Mouse (Mus musculus): Measurements from ENCODE around the gene Exosc6.
"Not testable (repeated sequence)": the region's sequence is repeated elsewhere in the genome, so short reads cannot be mapped to it uniquely, and the experiment has no call there.

Exosc6 gene

DNA sequence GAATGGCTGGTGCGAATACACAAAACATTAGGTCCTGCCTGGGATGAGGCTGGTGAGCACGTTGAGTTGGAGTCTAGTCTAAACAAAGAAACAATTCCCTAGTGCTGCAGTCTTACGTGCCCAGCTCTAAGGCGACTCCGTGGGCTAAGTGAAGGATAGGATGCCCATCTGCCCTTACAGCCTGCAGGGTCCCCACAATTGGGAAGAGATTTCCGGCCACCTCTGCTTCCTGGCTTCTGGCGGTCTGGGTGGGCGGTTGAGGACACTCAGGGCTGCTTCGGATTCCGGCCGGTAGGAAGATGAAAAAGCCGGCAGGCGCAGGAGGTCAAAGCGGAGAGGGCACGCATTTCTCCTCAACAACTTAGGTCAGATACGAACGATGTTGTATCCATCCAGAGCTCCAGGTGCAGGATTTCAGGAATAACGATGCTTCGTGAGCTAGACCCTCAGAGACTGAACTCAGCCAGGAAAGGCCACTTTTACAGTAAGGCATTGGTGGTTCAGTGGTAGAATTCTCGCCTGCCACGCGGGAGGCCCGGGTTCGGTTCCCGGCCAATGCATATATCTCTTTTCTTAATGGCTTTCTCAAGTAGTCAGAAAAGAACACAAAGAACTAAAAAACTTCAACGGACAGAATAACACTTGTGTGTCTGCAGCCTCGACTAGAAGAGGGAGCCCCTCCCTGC lies 6.1 kb downstream of the Exosc6 start:
- DNase-seq: peak; percentile 88

- peak; percentile 1 for DNase-seq
Measured at GRCm38 (mm10) chr8:111062893-111063292, 6.8 kb downstream of the Exosc6 start.

DNA sequence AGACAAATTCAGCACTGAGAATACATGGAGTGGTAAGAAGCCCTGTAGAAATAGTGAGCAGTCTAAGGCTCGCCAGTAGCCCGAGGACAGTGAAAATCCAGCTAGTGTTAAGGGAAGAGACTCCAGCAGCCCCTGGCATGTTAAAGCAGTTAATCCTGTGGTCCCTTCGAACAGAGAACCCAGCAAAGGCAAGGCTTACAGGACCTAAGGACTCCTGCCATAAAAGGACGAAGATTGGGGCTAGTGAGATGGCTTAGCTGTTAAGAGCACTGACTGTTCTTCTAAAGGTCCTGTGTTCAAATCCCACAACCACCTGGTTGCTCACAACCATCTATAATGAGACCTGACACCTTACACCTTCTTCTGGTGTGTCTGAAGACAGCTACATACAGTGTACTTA lies 10.2 kb downstream of the Exosc6 start:
- peak; percentile 1 for DNase-seq

DNA sequence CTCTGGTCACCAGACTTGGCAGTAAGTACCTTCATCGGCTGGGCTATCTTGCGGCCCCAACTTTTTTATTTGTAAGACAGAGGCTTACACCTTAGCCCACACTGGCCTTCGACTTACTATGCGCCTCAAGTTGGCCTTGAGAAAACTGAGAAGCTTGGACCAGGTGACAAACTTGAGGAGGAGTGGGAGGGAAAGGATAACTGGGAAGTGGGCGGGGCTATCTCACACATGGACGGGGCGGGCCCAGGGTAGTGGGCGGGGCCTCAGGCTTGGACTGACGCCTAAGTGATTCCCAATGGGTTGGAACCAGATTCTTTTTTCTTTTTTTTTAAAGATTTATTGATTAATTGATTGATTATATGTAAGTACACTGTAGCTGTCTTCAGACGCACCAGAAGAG lies 11.3 kb downstream of the Exosc6 start:
- peak; percentile 66 for DNase-seq

DNA sequence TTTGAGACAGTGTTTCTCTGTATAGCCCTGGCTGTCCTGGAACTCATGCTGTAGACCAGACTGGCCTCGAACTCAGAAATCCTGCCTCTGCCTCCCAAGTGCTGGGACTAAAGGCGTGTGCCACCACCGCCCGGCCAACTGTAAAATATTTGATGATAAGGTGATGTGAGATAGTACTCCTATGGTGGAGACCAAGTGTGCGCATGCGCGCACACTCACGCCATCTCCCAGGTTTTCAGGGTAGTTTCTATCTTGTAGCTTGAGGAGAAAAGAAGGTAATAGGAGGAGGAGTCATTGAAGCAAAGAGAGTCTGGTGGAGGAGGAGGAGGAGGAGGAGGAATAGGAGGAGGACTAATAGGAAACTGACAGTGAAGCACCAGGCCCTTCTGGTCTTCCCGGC lies 12.5 kb downstream of the Exosc6 start:
- not testable (repeated sequence) for DNase-seq

- DNase-seq: no peak
Measured at GRCm38 (mm10) chr8:111075926-111076325, 19.8 kb downstream of the Exosc6 start.

GRCm38 (mm10) chr8:111079461-111079860 lies 23.3 kb downstream of the Exosc6 start:
- DNase-seq: no peak

- DNase-seq: no peak
Measured at GRCm38 (mm10) chr8:111079861-111080271, 23.7 kb downstream of the Exosc6 start.

DNA sequence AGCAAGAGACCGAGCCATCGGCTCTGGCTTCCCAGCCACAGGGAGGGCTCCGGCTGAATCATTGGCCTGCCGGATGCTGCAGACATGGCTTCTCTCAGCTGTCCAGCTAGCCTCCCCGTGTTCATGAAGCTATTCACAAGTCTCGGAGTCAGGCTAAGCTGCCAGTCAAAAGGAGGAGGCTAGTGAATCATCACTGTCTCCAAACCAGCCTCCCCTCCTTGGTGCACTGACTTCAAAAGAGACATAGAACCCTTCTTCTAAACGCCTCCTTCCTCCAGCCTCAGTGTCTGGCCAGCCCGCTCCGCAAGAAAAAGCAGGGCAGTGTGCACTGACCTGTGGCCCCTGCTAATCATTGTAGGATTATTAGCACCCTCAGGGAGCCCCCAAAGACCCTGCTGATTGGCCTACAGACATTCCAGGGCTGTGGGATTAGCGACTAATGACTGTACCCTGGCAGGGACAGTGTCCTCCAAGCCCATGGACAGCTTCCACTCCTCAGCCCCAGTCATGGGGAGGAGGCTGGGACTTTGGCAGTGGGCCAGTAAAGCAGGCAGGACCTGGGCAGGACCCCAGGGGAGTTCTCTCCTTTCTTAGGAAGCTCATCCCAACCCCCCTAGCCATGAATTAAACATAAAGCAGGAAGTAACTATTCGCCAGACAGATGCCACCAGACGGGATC lies 25.6 kb downstream of the Exosc6 start:
- DNase-seq: no peak

DNA sequence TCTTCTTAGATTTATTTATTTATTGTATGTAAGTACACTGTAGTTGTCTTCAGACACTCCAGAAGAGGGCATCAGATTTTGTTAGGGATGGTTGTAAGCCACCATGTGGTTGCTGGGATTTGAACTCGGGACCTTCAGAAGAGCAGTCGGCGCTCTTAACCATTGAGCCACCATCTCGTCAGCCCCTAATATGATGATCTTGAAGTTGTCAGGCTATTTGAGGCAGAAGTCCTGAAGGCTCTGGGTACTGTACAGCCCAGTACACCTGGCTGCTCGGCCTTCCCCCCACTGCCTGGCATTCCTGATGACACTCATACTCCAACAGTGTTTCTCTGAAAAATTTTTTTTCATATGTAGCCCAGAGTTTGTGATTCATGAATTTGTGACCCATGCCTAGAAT lies 27.8 kb downstream of the Exosc6 start:
- DNase-seq: not testable (repeated sequence)

DNA sequence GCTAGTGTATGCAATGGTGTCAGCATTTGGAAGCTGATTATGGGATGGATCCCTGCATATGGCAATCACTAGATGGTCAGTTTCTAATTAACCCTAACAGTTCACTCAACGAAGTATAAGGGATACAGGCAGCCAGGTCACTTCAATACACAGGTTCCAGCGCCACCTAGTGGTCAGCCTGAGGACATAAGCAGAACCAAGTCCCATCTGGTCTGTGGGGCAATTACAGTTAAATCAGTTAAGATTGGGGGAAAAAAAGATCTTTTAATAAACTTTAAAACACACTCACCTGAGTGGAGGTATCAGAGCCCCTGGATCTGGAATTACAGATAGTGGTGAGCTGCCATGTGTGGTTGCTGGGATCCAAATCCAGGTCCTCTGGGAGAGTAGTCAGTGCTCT lies 34.0 kb downstream of the Exosc6 start:
- peak; percentile 86 for DNase-seq

- no peak for DNase-seq
Measured at GRCm38 (mm10) chr8:111091706-111092105, 35.6 kb downstream of the Exosc6 start.

DNA sequence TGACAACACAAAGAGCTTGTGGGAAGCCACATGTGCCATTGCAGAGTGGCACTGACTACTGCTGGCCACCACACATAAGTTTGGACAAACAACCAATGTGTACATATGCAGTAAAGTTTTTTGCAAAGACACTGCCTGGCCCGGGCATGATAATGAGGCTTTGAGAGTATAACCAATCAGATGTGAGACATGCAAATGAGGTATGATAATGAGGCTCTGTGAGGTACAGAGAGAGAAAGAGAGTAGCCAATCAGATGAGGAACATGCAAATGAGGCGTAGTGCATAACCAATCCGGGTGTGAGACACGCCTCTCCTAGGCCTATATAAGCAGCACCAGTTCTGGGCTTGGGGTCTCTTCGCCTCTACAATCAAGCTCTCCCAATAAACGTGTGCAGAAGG lies 36.2 kb downstream of the Exosc6 start, which contains the start of gene Clec18a:
Gene Clec18a (minus strand): TSS at position 101 of the 400 bp plus-strand sequence.
- not testable (repeated sequence) for DNase-seq

DNA sequence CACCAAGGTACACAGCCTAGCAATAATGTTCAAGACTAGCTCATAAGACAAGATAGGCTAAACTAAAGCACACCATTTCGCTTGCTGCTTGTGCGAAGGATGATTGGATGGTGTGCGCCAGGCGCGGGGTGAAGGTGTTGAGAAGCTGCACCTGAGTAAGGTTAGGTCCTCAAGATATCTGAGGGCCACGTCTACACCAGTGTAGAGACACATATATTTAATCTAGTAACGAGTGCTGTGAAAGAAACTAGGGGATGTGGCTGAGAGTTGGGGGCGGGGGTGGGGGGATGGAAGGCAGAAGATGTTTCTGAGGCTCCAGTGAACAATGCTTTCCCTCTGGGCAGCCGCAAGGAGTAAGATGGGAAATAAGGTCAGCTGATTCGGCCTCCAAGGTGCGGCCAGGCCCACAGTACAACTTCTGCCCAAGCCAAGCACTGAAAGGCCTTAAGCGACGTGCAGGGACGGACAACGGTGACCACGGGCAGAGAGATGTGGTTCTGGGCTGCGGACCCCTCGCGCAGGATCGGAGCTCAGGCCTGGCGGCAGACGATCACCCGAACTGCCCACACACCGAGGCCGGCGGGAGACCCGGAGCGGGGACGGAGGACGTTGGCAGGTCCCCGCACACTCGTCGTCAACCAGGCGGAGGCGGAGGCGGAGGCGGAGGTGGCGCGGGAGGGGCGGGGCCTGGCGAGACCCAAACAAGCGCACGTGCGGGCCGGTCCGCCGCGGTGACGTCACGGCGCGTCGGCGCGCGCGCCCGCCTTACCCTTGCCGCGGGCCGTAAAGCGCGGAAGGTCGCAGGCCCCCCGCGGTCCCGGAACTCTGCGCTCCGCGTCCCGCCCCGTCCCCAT lies 38.0 kb downstream of the Exosc6 start, which contains the start of gene Pdpr:
Gene Pdpr (plus strand): TSS at position 766 of the 854 bp plus-strand sequence.
- peak; percentile 93 for DNase-seq

GRCm38 (mm10) chr8:111094719-111095302 lies 38.7 kb downstream of the Exosc6 start:
- not testable (repeated sequence) for DNase-seq

All from liver (tissue).